ENCODE assay signal across 21 mouse cellular contexts in the genomic region with DNA sequence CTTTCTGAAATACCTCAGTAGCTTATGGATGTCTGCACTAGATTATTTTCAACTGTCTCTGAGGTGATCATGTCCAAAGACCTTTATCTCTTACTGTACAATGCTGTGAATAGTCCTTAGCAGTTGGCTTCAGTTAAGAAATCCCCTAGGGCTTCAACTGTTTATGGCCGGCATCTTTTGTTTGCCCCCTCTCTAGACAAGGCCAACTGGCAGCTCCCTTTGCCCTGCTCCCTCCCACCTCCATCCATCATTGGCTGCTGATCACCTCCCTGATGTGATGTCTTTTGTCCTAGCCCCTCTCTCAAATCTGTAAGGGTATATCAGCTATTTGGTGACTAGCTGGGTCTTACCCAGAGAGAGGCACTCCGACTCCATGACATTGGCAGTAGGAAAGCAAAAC.
DNase-seq lines count a peak whose midpoint lies in the region; ATAC-seq and TF ChIP-seq lines count a peak whose summit lies in the region.
"Had no signal": no experiment of that assay in that cellular context is flagged by ENCODE, and none has a peak within 500 bp of the region (broad histone marks: within the 10 kb centered on the region; RNA-seq: fewer than 3 reads in every experiment).

No protein-coding gene starts in this region.

- DNase-seq in hindbrain, embryonic 11.5 days (ENCODE audit: low spot score) = peak; percentile 10
- no peak for DNase-seq in hindbrain, postnatal 0 days (ENCODE audit: low spot score)
- DNase-seq in neural tube, embryonic 11.5 days (ENCODE audit: low spot score) = peak; percentile 22
- DNase-seq in embryo, embryonic 9.5 days (ENCODE audit: extremely low spot score) = peak; percentile 14
- DNase-seq: adrenal gland, postnatal 14 days; cerebellum, adult 11-12 months; gastrocnemius, postnatal 14 days; kidney, adult 8-10 months; kidney, postnatal 4 days had no signal

- H3K4me2 ChIP-seq in hindbrain, embryonic 11.5 days (replicated peaks; ENCODE audit: low read depth, low read length) = no peak overlapping the region
- H3K4me2 ChIP-seq in hindbrain, postnatal 0 days (ENCODE audit: low read depth, low read length) = no peak overlapping the region
- no peak overlapping the region for H3K4me2 ChIP-seq in neural tube, embryonic 11.5 days (ENCODE audit: low read depth)
- H3K4me2 ChIP-seq in neural tube, embryonic 15.5 days = no peak overlapping the region
- no peak overlapping the region for H3K4me2 ChIP-seq in heart, embryonic 12.5 days
- H3K4me2 ChIP-seq: embryonic facial prominence, embryonic 12.5 days; forebrain, embryonic 15.5 days; heart, embryonic 15.5 days; limb, embryonic 13.5 days; liver, embryonic 11.5 days; lung, embryonic 15.5 days had no signal

- no peak overlapping the region for H3K27ac ChIP-seq in hindbrain, embryonic 11.5 days (ENCODE audit: low read depth, low read length)
- H3K27ac ChIP-seq in hindbrain, postnatal 0 days = no peak overlapping the region
- no peak overlapping the region for H3K27ac ChIP-seq in neural tube, embryonic 11.5 days (ENCODE audit: low read depth, low read length)
- H3K27ac ChIP-seq in neural tube, embryonic 15.5 days (replicated peaks) = no peak overlapping the region
- no peak overlapping the region for H3K27ac ChIP-seq in heart, embryonic 12.5 days (ENCODE audit: poor library complexity, severe bottlenecking)
- H3K27ac ChIP-seq: embryonic facial prominence, embryonic 12.5 days; forebrain, embryonic 15.5 days; heart, embryonic 15.5 days; kidney, postnatal 0 days; limb, embryonic 13.5 days; lung, embryonic 15.5 days had no signal

- whole genome bisulfite sequencing in hindbrain, embryonic 11.5 days = 35% methylated on average over 2 of the region's 2 CpGs
- WGBS in hindbrain, postnatal 0 days = 41% methylated on average over 2 of the region's 2 CpGs
- 32% methylated on average over 2 of the region's 2 CpGs for WGBS in neural tube, embryonic 11.5 days
- WGBS in neural tube, embryonic 15.5 days = 18% methylated on average over 2 of the region's 2 CpGs
- WGBS in heart, embryonic 12.5 days = 79% methylated on average over 2 of the region's 2 CpGs

- TF ChIP-seq CTCF in hindbrain, postnatal 0 days (IDR thresholded peaks at IDR 0.05; ENCODE audit: low read depth) = no peak

- no peaks in the 10 kb centered on the region for H3K27me3 ChIP-seq in hindbrain, embryonic 11.5 days (ENCODE audit: control insufficient read depth, insufficient read depth, low read length)
- H3K27me3 ChIP-seq in hindbrain, postnatal 0 days (ENCODE audit: insufficient read depth, low read length) = no peaks in the 10 kb centered on the region
- H3K27me3 ChIP-seq in neural tube, embryonic 11.5 days (ENCODE audit: control insufficient read depth, insufficient read depth, low read length) = no peaks in the 10 kb centered on the region
- no peaks in the 10 kb centered on the region for H3K27me3 ChIP-seq in neural tube, embryonic 15.5 days (replicated peaks)
- no peaks in the 10 kb centered on the region for H3K27me3 ChIP-seq in heart, embryonic 12.5 days (replicated peaks)
- H3K27me3 ChIP-seq: embryonic facial prominence, embryonic 12.5 days; forebrain, embryonic 15.5 days; heart, embryonic 15.5 days; limb, embryonic 13.5 days; lung, embryonic 15.5 days had no signal

- ATAC-seq in hindbrain, embryonic 11.5 days (ENCODE audit: low FRiP score) = peak; percentile 63
- ATAC-seq in hindbrain, postnatal 0 days = no peak
- ATAC-seq in neural tube, embryonic 11.5 days (ENCODE audit: insufficient read depth, low FRiP score, low TSS enrichment) = 0 out of 2 replicates have a peak, but pooled peaks have one; percentile 24
- ATAC-seq in neural tube, embryonic 15.5 days (ENCODE audit: low FRiP score) = no peak
- no peak for ATAC-seq in heart, embryonic 12.5 days (ENCODE audit: insufficient number of reproducible peaks, low FRiP score)
- no peak for ATAC-seq in megakaryocyte, adult 5-6 weeks (ENCODE audit: poor library complexity, severe bottlenecking)
- ATAC-seq: forebrain, embryonic 15.5 days; intestine, embryonic 16.5 days; Patski had no signal

- H3K36me3 ChIP-seq in hindbrain, embryonic 11.5 days (ENCODE audit: control insufficient read depth, insufficient read depth, low read length) = no peaks in the 10 kb centered on the region
- H3K36me3 ChIP-seq in hindbrain, postnatal 0 days (ENCODE audit: insufficient read depth, low read length) = no peaks in the 10 kb centered on the region
- no peaks in the 10 kb centered on the region for H3K36me3 ChIP-seq in neural tube, embryonic 11.5 days (ENCODE audit: control insufficient read depth, insufficient read depth, low read length)
- H3K36me3 ChIP-seq in neural tube, embryonic 15.5 days = no peaks in the 10 kb centered on the region
- no peaks in the 10 kb centered on the region for H3K36me3 ChIP-seq in heart, embryonic 12.5 days
- H3K36me3 ChIP-seq: embryonic facial prominence, embryonic 12.5 days; forebrain, embryonic 15.5 days; heart, embryonic 15.5 days; limb, embryonic 13.5 days; lung, embryonic 15.5 days had no signal

- H3K9me3 ChIP-seq in hindbrain, embryonic 11.5 days (ENCODE audit: control insufficient read depth, low read length) = no peaks in the 10 kb centered on the region
- H3K9me3 ChIP-seq in hindbrain, postnatal 0 days (ENCODE audit: low read length) = no peaks in the 10 kb centered on the region
- H3K9me3 ChIP-seq in neural tube, embryonic 11.5 days (ENCODE audit: control insufficient read depth, low read length) = no peaks in the 10 kb centered on the region
- H3K9me3 ChIP-seq in neural tube, embryonic 15.5 days (replicated peaks) = no peaks in the 10 kb centered on the region
- H3K9me3 ChIP-seq in heart, embryonic 12.5 days (replicated peaks) = no peaks in the 10 kb centered on the region
- H3K9me3 ChIP-seq: embryonic facial prominence, embryonic 12.5 days; forebrain, embryonic 15.5 days; heart, embryonic 15.5 days; limb, embryonic 13.5 days; lung, embryonic 15.5 days had no signal

- H3K4me3 ChIP-seq in hindbrain, embryonic 11.5 days (ENCODE audit: low read depth, low read length) = no peak overlapping the region
- H3K4me3 ChIP-seq in hindbrain, postnatal 0 days (ENCODE audit: low read length) = no peak overlapping the region
- no peak overlapping the region for H3K4me3 ChIP-seq in neural tube, embryonic 11.5 days (ENCODE audit: low read depth, low read length)
- no peak overlapping the region for H3K4me3 ChIP-seq in neural tube, embryonic 15.5 days (replicated peaks)
- no peak overlapping the region for H3K4me3 ChIP-seq in heart, embryonic 12.5 days
- H3K4me3 ChIP-seq: embryonic facial prominence, embryonic 12.5 days; forebrain, embryonic 15.5 days; heart, embryonic 15.5 days; limb, embryonic 13.5 days; lung, embryonic 15.5 days had no signal

- no peaks in the 10 kb centered on the region for H3K4me1 ChIP-seq in hindbrain, embryonic 11.5 days (replicated peaks; ENCODE audit: control insufficient read depth, insufficient read depth, low read length)
- H3K4me1 ChIP-seq in hindbrain, postnatal 0 days (ENCODE audit: insufficient read depth, low read length) = no peaks in the 10 kb centered on the region
- no peaks in the 10 kb centered on the region for H3K4me1 ChIP-seq in neural tube, embryonic 11.5 days (ENCODE audit: control insufficient read depth, insufficient read depth, low read length)
- H3K4me1 ChIP-seq in neural tube, embryonic 15.5 days = peaks cover 9% of the 10 kb centered on the region; the same call in 1 of the 2 replicates
- 0 out of 2 replicates have a peak, but pooled peaks cover 4% of the 10 kb centered on the region for H3K4me1 ChIP-seq in heart, embryonic 12.5 days (replicated peaks)
- H3K4me1 ChIP-seq: heart, embryonic 15.5 days; lung, embryonic 15.5 days had no signal

- H3K9ac ChIP-seq in hindbrain, embryonic 11.5 days (ENCODE audit: low read depth, low read length) = no peak overlapping the region
- no peak overlapping the region for H3K9ac ChIP-seq in hindbrain, postnatal 0 days (replicated peaks; ENCODE audit: low read length)
- no peak overlapping the region for H3K9ac ChIP-seq in neural tube, embryonic 11.5 days (ENCODE audit: low read length)
- no peak overlapping the region for H3K9ac ChIP-seq in neural tube, embryonic 15.5 days (replicated peaks)
- no peak overlapping the region for H3K9ac ChIP-seq in heart, embryonic 12.5 days
- H3K9ac ChIP-seq: embryonic facial prominence, embryonic 12.5 days; forebrain, embryonic 15.5 days; heart, embryonic 15.5 days; limb, embryonic 13.5 days; lung, embryonic 15.5 days had no signal

Comparison
In these comparisons a context has a peak if more than half of its experiments do, and no peak if none do; other contexts are left out.
1. ATAC-seq: peak in hindbrain, embryonic 11.5 days (single experiment) and neural tube, embryonic 11.5 days (single experiment); none in hindbrain, postnatal 0 days (single experiment), neural tube, embryonic 15.5 days (single experiment), heart, embryonic 12.5 days (single experiment) and megakaryocyte, adult 5-6 weeks (single experiment).